In the genomic region with DNA sequence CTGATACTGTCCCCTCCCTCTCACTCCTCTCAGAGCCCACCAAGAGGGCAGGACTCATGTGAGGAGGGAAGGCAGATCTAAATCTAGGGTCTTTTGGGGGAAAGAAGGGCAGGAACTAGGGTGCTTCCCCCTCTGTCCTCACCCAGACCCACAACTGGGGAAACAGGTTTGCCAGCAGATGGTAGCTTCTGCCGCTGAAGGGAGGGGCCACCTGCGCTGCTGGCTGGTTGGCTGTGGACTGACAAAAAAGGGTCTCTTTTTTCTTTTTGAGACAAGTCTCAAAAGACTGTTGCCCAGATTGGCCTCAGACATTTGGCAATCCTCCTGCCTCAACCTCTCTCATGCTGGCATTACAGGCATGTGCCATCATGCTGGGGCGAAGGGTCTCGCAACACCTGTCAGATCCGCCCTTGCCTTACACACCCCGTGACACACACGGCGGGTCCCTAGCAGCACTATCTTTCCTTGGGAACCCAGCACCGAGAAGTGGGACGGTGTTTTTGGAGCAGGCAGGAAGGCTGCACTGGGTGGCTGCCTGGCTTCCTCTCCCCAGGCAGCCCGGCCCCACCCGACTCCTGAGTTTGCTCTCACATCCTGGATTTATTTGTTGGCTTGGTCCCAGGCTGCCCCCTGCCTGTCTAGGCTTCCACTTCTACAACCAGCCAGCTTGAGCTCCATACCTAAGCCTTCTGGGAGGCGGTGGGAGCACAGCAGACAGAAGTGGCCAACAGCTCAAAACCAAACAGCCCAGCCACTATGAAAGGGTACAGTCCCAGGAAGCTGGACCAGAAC, we compare ENCODE assay signal across 9 mouse cellular contexts. TPM values are rescaled to one million over a fixed set of nuclear protein-coding genes. Genes with fewer than 3 reads are reported as not detected.
DNase-seq lines count a peak whose midpoint lies in the region; ATAC-seq lines count a peak whose summit lies in the region.
"Had no signal": no experiment of that assay in that cellular context is flagged by ENCODE, and none has a peak within 500 bp of the region (broad histone marks: within the 10 kb centered on the region; RNA-seq: fewer than 3 reads in every experiment).

No protein-coding gene starts in this region.

- 25% methylated on average over 13 of the region's 13 CpGs for WGBS in heart, embryonic 16.5 days
- WGBS in midbrain, embryonic 14.5 days: 48% methylated on average over 13 of the region's 13 CpGs

- intact Hi-C loops in left cerebral cortex, postnatal 36 days (cut with DNase I): loop anchor here (2.0 to 5.0 kb wide), 2 partner anchors 17 to 35 kb away; no protein-coding TSS in a partner anchor

- peak; percentile 60 for DNase-seq in cerebellum, adult 9-11 months
- DNase-seq in cerebellum, adult 18-20 months: no peak
- DNase-seq in ZHBTc4 (ENCODE audit: low read depth, low spot score): peak; percentile 82
- DNase-seq in kidney, postnatal 4 days: peak; percentile 70 to 81
- peak; percentile 23 for DNase-seq in midbrain, embryonic 14.5 days
- no peak for DNase-seq in left cerebral cortex, postnatal 36 days (ENCODE audit: low spot score in 2 of 2)
- no peak for DNase-seq in urinary bladder, postnatal 10 days (ENCODE audit: low spot score)

- no peaks in the 10 kb centered on the region for H3K9me3 ChIP-seq in heart, embryonic 16.5 days (replicated peaks; ENCODE audit: control insufficient read depth, low read length)
- no peaks in the 10 kb centered on the region for H3K9me3 ChIP-seq in midbrain, embryonic 14.5 days (ENCODE audit: control insufficient read depth, low read length)

- H3K27me3 ChIP-seq in heart, embryonic 16.5 days (ENCODE audit: control insufficient read depth, insufficient read depth, low read length): no peaks in the 10 kb centered on the region
- peaks cover 12% of the 10 kb centered on the region; the same call in 1 of the 2 replicates for H3K27me3 ChIP-seq in midbrain, embryonic 14.5 days (ENCODE audit: control insufficient read depth, insufficient read depth, low read length)
- H3K27me3 ChIP-seq: Patski had no signal

- peak overlapping the region; percentile 71 for H3K4me3 ChIP-seq in heart, embryonic 16.5 days (ENCODE audit: low read length)
- H3K4me3 ChIP-seq in midbrain, embryonic 14.5 days (replicated peaks; ENCODE audit: low read depth, low read length): 0 out of 2 replicates have a peak overlapping the region, but pooled peaks have one; percentile 70

- H3K9ac ChIP-seq in heart, embryonic 16.5 days (ENCODE audit: low read length): peak overlapping the region; percentile 62
- no peak overlapping the region; the same call in 1 of the 2 replicates for H3K9ac ChIP-seq in midbrain, embryonic 14.5 days (replicated peaks; ENCODE audit: low read length)

- peak overlapping the region; percentile 46 for H3K27ac ChIP-seq in heart, embryonic 16.5 days (ENCODE audit: low read length)
- H3K27ac ChIP-seq in midbrain, embryonic 14.5 days (replicated peaks; ENCODE audit: low read depth, low read length): no peak overlapping the region

- peak overlapping the region; percentile 91 for H3K4me2 ChIP-seq in heart, embryonic 16.5 days (ENCODE audit: low read depth, low read length)
- H3K4me2 ChIP-seq in midbrain, embryonic 14.5 days (ENCODE audit: low read length): peak overlapping the region; percentile 98; the same call in 1 of the 2 replicates

- H3K36me3 ChIP-seq in heart, embryonic 16.5 days (ENCODE audit: control insufficient read depth, insufficient read depth): no peaks in the 10 kb centered on the region
- no peaks in the 10 kb centered on the region for H3K36me3 ChIP-seq in midbrain, embryonic 14.5 days (ENCODE audit: control insufficient read depth, insufficient read depth, low read length)

- no peak for ATAC-seq in heart, embryonic 16.5 days (replicated peaks; ENCODE audit: extremely low read depth, insufficient read depth, low FRiP score)
- no peak for ATAC-seq in midbrain, embryonic 14.5 days (ENCODE audit: low FRiP score, low TSS enrichment)
- ATAC-seq: Patski had no signal

- H3K4me1 ChIP-seq in heart, embryonic 16.5 days (ENCODE audit: control insufficient read depth, insufficient read depth, low read length): peaks cover 33% of the 10 kb centered on the region
- peaks cover 38% of the 10 kb centered on the region for H3K4me1 ChIP-seq in midbrain, embryonic 14.5 days (ENCODE audit: control insufficient read depth, insufficient read depth, low read length)

RNA-seq across cellular contexts. Expression of a gene that starts 1.8 kb away (rescaled TPM):
- polyA plus RNA-seq in heart, embryonic 16.5 days (2015; fragmentation: Nextera tagmentation; extraction: Ambion mirVana): 3.3 and 3.8 TPM in 2 replicates
- 3.6 and 5.3 TPM in 2 replicates for polyA plus RNA-seq in midbrain, embryonic 14.5 days (2014; fragmentation: Nextera tagmentation; extraction: Ambion mirVana)
- 10 to 100 TPM in 1 of 2 experiments, 1 to 10 TPM in 1; 7.8 to 13.5 TPM for total RNA-seq in left cerebral cortex, postnatal 36 days (2021)

RNA-seq across cellular contexts. Expression of a gene that starts 4.2 kb away (rescaled TPM):
- polyA plus RNA-seq in heart, embryonic 16.5 days (2015; fragmentation: Nextera tagmentation; extraction: Ambion mirVana): 139 and 147 TPM in 2 replicates
- 106 and 122 TPM in 2 replicates for polyA plus RNA-seq in midbrain, embryonic 14.5 days (2014; fragmentation: Nextera tagmentation; extraction: Ambion mirVana)
- total RNA-seq in left cerebral cortex, postnatal 36 days (2021): 10 to 100 TPM; 56.1 to 60.8 TPM

RNA-seq across cellular contexts. Expression of a gene that starts 27.9 kb away (rescaled TPM):
- 16.4 and 17.2 TPM in 2 replicates for polyA plus RNA-seq in heart, embryonic 16.5 days (2015; fragmentation: Nextera tagmentation; extraction: Ambion mirVana)
- polyA plus RNA-seq in midbrain, embryonic 14.5 days (2014; fragmentation: Nextera tagmentation; extraction: Ambion mirVana): 22.2 and 33.7 TPM in 2 replicates
- total RNA-seq in left cerebral cortex, postnatal 36 days (2021): 1 to 10 TPM; 2.2 TPM

Comparison
In these comparisons a context has a peak if more than half of its experiments do, and no peak if none do; other contexts are left out.
1. DNase-seq: peak in cerebellum, adult 9-11 months (single experiment), ZHBTc4 (single experiment), kidney, postnatal 4 days (2 of 2) and midbrain, embryonic 14.5 days (single experiment); none in cerebellum, adult 18-20 months (0 of 2), left cerebral cortex, postnatal 36 days (0 of 2) and urinary bladder, postnatal 10 days (single experiment).